Mouse (Mus musculus): ENCODE measurements around the gene Gpbar1. TPM values are rescaled to one million over a fixed set of nuclear protein-coding genes. Genes with fewer than 3 reads are reported as not detected.

Gpbar1 gene
- polyA plus RNA-seq, 1 experiment from 2014 or later, result not detected

DNA sequence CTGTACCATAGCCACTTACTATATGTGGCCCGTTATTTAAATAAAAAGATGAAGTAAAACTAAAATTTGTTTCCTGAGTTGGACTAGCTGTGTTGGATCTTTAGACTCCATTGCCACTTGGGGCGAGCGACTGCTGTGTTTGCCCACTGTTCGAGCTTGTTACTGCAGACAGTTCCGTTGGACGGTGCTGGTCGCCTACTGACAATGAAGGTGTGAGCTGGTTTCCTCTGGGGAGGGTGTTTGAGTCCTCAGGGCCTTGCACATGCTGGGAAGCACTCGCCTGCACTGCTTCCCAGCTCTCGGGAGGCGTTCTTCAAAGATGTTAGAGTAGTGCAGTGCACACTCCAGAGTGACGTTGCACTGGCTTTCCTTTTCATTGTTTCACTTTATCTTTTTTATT lies 38.7 kb upstream of the Gpbar1 start:
- Histone ChIP-seq H3K9me3 (ENCODE audit: control insufficient read depth, low read length) (no peaks in the 10 kb centered on the region), H3K27ac (ENCODE audit: low read depth, low read length) (no peak overlapping the region), H3K9ac (ENCODE audit: low read length) (no peak overlapping the region), H3K4me3 (ENCODE audit: low read depth, low read length) (no peak overlapping the region), H3K36me3 (ENCODE audit: control insufficient read depth, insufficient read depth, low read length) (no peaks in the 10 kb centered on the region), H3K4me2 (ENCODE audit: low read depth, low read length, severe bottlenecking) (no peak overlapping the region), H3K27me3 (ENCODE audit: control insufficient read depth, insufficient read depth, low read length) (no peaks in the 10 kb centered on the region), H3K4me1 (replicated peaks; ENCODE audit: control insufficient read depth, insufficient read depth, low read length) (0 out of 2 replicates have a peak, but pooled peaks cover 7% of the 10 kb centered on the region)
- no peak for ATAC-seq (replicated peaks; ENCODE audit: low FRiP score)
- 72% methylated on average over 11 of the region's 11 CpGs for WGBS
- DNase-seq (ENCODE audit: low spot score), result no peak

DNA sequence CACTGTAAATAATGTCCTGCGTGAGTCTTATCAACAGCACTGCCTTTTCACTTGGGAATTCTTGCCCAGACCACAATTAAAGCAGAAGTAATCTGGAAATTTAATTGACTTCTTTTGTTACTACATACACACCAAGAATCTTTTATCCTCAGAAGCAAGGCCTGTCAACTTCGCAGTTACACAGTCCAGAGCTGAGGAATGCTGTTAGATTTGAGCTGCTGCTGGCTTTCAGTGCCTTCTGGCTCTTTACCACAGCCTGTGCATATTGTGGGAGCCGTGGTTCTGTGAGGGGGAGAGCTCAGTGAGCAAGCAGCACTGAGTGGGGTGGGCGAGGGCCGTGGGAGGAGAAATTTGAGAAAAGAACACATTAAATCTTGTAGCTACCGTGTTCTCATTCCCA lies 38.0 kb upstream of the Gpbar1 start:
- Histone ChIP-seq H3K36me3 (ENCODE audit: control insufficient read depth, insufficient read depth, low read length) (no peaks in the 10 kb centered on the region), H3K4me3 (ENCODE audit: low read depth, low read length) (no peak overlapping the region), H3K4me1 (replicated peaks; ENCODE audit: control insufficient read depth, insufficient read depth, low read length) (0 out of 2 replicates have a peak, but pooled peaks cover 7% of the 10 kb centered on the region), H3K4me2 (ENCODE audit: low read depth, low read length, severe bottlenecking) (no peak overlapping the region), H3K27me3 (ENCODE audit: control insufficient read depth, insufficient read depth, low read length) (no peaks in the 10 kb centered on the region), H3K9me3 (ENCODE audit: control insufficient read depth, low read length) (no peaks in the 10 kb centered on the region), H3K27ac (ENCODE audit: low read depth, low read length) (no peak overlapping the region), H3K9ac (ENCODE audit: low read length) (no peak overlapping the region)
- no peak for DNase-seq (ENCODE audit: low spot score)
- no peak for ATAC-seq (replicated peaks; ENCODE audit: low FRiP score)
- whole genome bisulfite sequencing, result 77% methylated on average over 6 of the region's 6 CpGs

DNA sequence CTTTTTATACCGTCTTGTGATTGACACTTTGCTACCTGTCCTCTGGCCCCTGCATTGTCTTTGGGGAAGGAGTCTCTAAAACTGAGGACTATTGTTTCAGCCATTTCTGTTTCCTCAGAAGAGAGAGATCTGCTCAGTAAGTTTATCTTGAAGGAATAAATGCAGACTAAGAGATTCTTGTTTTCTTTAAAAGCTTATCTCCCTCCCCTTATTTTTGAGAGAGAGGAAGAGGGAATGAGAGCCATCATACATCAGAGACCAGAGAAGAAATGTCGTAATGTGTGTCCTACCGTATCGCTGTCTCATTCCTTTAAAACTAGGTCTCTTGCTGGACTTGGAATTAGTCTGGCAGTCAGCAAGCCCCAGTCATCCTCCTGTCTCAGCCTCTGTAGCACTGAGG lies 37.5 kb upstream of the Gpbar1 start:
- Histone ChIP-seq H3K36me3 (ENCODE audit: control insufficient read depth, insufficient read depth, low read length) (no peaks in the 10 kb centered on the region), H3K27me3 (ENCODE audit: control insufficient read depth, insufficient read depth, low read length) (no peaks in the 10 kb centered on the region), H3K4me1 (replicated peaks; ENCODE audit: control insufficient read depth, insufficient read depth, low read length) (0 out of 2 replicates have a peak, but pooled peaks cover 7% of the 10 kb centered on the region), H3K4me2 (ENCODE audit: low read depth, low read length, severe bottlenecking) (no peak overlapping the region), H3K9me3 (ENCODE audit: control insufficient read depth, low read length) (no peaks in the 10 kb centered on the region), H3K27ac (ENCODE audit: low read depth, low read length) (no peak overlapping the region), H3K4me3 (ENCODE audit: low read depth, low read length) (no peak overlapping the region), H3K9ac (ENCODE audit: low read length) (no peak overlapping the region)
- 89% methylated on average over 4 of the region's 4 CpGs for WGBS
- ATAC-seq (replicated peaks; ENCODE audit: low FRiP score) (no peak), DNase-seq (ENCODE audit: low spot score) (no peak)

DNA sequence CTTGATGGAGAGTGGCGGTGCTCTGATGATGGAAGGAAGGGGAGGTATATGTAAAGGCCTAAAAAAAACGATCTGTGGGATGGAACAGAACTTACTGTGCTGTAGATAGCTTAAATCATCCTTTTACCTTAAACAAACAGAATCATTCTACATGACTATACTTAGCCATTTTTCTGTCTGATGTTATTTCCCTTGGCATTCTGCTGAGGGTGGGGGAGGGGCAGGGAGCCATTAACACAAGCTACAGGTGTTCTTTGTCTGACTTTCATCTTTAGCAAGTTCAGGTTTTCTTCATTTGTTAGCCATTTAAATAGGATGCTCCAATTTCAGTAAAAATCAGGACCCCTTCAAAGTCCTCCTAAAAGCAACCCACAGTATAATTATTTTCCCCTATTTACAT lies 32.8 kb upstream of the Gpbar1 start:
- Histone ChIP-seq H3K27ac (ENCODE audit: low read depth, low read length) (no peak overlapping the region), H3K9me3 (ENCODE audit: control insufficient read depth, low read length) (no peaks in the 10 kb centered on the region), H3K4me3 (ENCODE audit: low read depth, low read length) (no peak overlapping the region), H3K9ac (ENCODE audit: low read length) (no peak overlapping the region), H3K4me1 (replicated peaks; ENCODE audit: control insufficient read depth, insufficient read depth, low read length) (no peaks in the 10 kb centered on the region), H3K27me3 (ENCODE audit: control insufficient read depth, insufficient read depth, low read length) (no peaks in the 10 kb centered on the region), H3K4me2 (ENCODE audit: low read depth, low read length, severe bottlenecking) (no peak overlapping the region), H3K36me3 (ENCODE audit: control insufficient read depth, insufficient read depth, low read length) (peaks cover 2% of the 10 kb centered on the region; the same call in 1 of the 2 replicates)
- no peak for DNase-seq (ENCODE audit: low spot score)
- 89% methylated on average over 2 of the region's 2 CpGs for WGBS
- no peak for ATAC-seq (replicated peaks; ENCODE audit: low FRiP score)

DNA sequence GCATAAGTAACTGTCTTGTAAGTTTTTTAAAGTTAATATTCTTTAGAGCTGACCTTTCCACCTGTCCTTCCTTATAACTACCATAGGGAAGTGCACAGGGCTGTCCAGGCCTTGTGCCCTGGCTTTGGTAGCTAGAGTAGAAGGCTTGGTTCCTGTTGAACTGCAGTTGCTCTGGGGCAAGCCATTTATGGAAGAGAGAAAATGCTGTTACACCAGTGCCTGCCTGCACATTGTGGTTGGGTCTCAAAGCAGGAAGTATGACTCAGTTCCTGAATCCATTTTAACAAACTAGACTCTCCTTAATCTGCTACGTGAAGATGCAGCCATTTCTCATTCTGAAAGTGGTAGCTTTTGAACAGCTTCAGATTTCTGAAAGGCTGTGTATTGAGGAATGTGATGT lies 29.6 kb upstream of the Gpbar1 start:
- Histone ChIP-seq H3K4me1 (replicated peaks; ENCODE audit: control insufficient read depth, insufficient read depth, low read length) (no peaks in the 10 kb centered on the region), H3K9ac (ENCODE audit: low read length) (no peak overlapping the region), H3K27me3 (ENCODE audit: control insufficient read depth, insufficient read depth, low read length) (no peaks in the 10 kb centered on the region), H3K4me3 (ENCODE audit: low read depth, low read length) (no peak overlapping the region), H3K9me3 (ENCODE audit: control insufficient read depth, low read length) (no peaks in the 10 kb centered on the region), H3K4me2 (ENCODE audit: low read depth, low read length, severe bottlenecking) (no peak overlapping the region), H3K27ac (ENCODE audit: low read depth, low read length) (no peak overlapping the region), H3K36me3 (ENCODE audit: control insufficient read depth, insufficient read depth, low read length) (peaks cover 5% of the 10 kb centered on the region; the same call in 1 of the 2 replicates)
- ATAC-seq (replicated peaks; ENCODE audit: low FRiP score) (no peak), DNase-seq (ENCODE audit: low spot score) (no peak)
- 83% methylated on average over 1 of the region's 1 CpGs for WGBS

DNA sequence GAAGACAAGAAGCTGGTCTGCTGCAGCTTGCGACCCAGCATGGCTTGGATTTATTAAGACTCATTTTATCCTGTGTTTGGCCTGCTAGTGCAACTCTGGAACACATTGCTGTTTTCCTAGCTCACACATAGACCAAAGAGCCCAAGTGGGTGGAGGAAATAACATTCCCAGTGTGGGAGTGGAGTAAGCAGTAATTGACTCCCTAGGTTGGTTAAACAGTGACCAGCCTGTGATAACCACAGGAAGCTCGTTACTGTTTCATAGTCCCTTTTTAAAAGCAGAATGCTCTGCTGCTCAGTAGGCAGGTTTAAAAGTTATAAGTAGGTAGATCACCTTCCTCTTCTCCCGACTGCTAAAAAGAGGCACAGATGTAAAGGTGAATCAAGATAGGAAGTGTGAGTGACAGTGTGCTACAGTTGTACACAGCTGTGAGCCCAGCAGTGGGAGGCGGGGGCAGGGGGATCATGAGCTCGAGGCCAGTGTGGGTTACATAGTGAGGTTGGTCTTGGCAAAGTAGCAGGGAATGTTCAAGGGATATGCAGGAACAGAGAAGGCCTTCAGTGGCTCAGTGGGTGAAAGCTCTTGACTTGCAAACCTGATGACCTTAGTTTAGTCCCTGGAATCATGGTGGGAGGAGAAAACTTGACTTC lies 28.9 kb upstream of the Gpbar1 start:
- Histone ChIP-seq H3K4me2 (ENCODE audit: low read depth, low read length, severe bottlenecking) (no peak overlapping the region), H3K27ac (ENCODE audit: low read depth, low read length) (no peak overlapping the region), H3K36me3 (ENCODE audit: control insufficient read depth, insufficient read depth, low read length) (peaks cover 5% of the 10 kb centered on the region; the same call in 1 of the 2 replicates), H3K27me3 (ENCODE audit: control insufficient read depth, insufficient read depth, low read length) (no peaks in the 10 kb centered on the region), H3K9me3 (ENCODE audit: control insufficient read depth, low read length) (no peaks in the 10 kb centered on the region), H3K4me1 (replicated peaks; ENCODE audit: control insufficient read depth, insufficient read depth, low read length) (no peaks in the 10 kb centered on the region), H3K9ac (ENCODE audit: low read length) (no peak overlapping the region), H3K4me3 (ENCODE audit: low read depth, low read length) (no peak overlapping the region)
- 77% methylated on average over 5 of the region's 5 CpGs for WGBS
- ATAC-seq (replicated peaks; ENCODE audit: low FRiP score) (no peak), DNase-seq (ENCODE audit: low spot score) (no peak)

DNA sequence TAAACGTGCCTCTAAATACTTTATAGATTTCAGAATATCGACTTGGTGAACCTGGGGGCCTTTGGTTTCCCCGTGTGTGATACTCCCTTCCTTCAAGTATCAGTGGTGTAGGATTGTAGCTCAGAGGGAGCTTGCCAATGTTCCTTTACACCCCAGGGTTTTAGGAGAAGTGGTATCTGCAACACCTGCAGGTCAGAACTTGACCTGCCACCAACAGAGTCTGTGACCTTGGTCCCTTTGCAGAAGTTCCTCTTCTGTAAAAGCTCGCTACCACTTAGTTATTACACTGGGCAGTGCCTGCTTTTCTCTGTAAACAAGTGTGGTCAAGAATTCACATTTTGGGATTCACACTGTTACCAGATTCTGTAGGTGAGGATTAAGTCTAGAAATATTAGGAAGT lies 28.3 kb upstream of the Gpbar1 start:
- Histone ChIP-seq H3K36me3 (ENCODE audit: control insufficient read depth, insufficient read depth, low read length) (peaks cover 5% of the 10 kb centered on the region; the same call in 1 of the 2 replicates), H3K4me3 (ENCODE audit: low read depth, low read length) (no peak overlapping the region), H3K4me2 (ENCODE audit: low read depth, low read length, severe bottlenecking) (no peak overlapping the region), H3K27me3 (ENCODE audit: control insufficient read depth, insufficient read depth, low read length) (no peaks in the 10 kb centered on the region), H3K9ac (ENCODE audit: low read length) (no peak overlapping the region), H3K9me3 (ENCODE audit: control insufficient read depth, low read length) (no peaks in the 10 kb centered on the region), H3K27ac (ENCODE audit: low read depth, low read length) (no peak overlapping the region), H3K4me1 (replicated peaks; ENCODE audit: control insufficient read depth, insufficient read depth, low read length) (no peaks in the 10 kb centered on the region)
- DNase-seq (ENCODE audit: low spot score), result no peak
- 93% methylated on average over 4 of the region's 4 CpGs for WGBS
- no peak for ATAC-seq (replicated peaks; ENCODE audit: low FRiP score)

DNA sequence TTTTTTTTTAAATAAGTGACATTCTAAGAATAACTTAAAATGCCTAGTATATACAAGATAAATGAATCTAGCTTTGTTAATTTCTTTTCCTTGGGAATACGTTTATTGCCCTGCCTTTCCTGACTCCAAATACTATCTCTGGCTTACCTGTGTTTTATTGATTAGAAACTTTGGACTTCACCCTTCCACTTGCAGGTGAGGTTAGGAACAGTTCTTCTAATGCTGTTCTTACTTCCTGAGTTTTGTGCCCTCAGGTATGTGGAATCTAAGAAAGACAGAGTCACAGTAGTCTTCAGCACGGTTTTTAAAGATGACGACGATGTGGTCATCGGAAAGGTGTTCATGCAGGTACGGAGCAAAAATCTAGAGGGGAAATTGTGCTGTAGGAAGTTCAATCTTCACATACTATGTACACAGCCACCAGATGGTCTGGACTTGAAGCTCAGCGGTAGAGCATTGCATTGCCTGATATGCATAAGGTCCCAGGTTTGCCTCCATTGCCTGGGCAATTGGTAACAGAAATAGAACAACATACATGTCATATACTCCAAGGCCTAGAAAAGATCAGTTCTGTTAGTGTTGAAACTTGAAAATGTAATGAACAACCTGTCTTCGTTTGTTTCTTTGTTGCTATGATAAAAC lies 22.5 kb upstream of the Gpbar1 start:
- Histone ChIP-seq H3K9me3 (ENCODE audit: control insufficient read depth, low read length) (no peaks in the 10 kb centered on the region), H3K4me1 (replicated peaks; ENCODE audit: control insufficient read depth, insufficient read depth, low read length) (no peaks in the 10 kb centered on the region), H3K4me2 (ENCODE audit: low read depth, low read length, severe bottlenecking) (no peak overlapping the region), H3K36me3 (ENCODE audit: control insufficient read depth, insufficient read depth, low read length) (peaks cover 3% of the 10 kb centered on the region; the same call in 1 of the 2 replicates), H3K9ac (ENCODE audit: low read length) (no peak overlapping the region), H3K27me3 (ENCODE audit: control insufficient read depth, insufficient read depth, low read length) (no peaks in the 10 kb centered on the region), H3K4me3 (ENCODE audit: low read depth, low read length) (no peak overlapping the region), H3K27ac (ENCODE audit: low read depth, low read length) (no peak overlapping the region)
- ATAC-seq (replicated peaks; ENCODE audit: low FRiP score) (no peak), DNase-seq (ENCODE audit: low spot score) (no peak)
- WGBS, result 93% methylated on average over 8 of the region's 8 CpGs

DNA sequence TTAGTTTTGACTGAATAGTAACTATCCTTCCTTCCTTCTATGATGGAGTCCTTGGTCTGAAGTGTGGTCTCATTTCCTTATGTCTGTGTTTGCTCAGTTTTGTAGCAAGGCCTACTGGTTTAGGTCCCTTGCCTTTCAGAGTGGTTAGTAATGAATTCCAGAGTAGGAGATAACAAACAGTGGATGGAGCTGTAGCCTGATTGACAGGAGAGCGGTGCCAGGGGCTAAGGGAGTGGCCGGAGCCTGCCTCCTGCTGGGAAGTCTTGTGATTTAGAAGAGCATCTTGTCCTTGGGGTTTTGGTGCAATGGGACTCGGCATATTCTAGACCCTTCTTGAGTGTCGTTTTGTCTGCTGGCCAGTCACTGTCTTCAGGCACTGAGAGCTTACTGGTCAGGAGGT lies 21.6 kb upstream of the Gpbar1 start:
- no peak for DNase-seq (ENCODE audit: low spot score)
- no peak overlapping the region for H3K27ac ChIP-seq (ENCODE audit: low read depth, low read length)
- no peaks in the 10 kb centered on the region for H3K4me1 ChIP-seq (replicated peaks; ENCODE audit: control insufficient read depth, insufficient read depth, low read length)
- 83% methylated on average over 4 of the region's 4 CpGs for WGBS
- no peaks in the 10 kb centered on the region for H3K27me3 ChIP-seq (ENCODE audit: control insufficient read depth, insufficient read depth, low read length)
- H3K4me3 ChIP-seq (ENCODE audit: low read depth, low read length), result no peak overlapping the region
- no peaks in the 10 kb centered on the region; the same call in 1 of the 2 replicates for H3K36me3 ChIP-seq (ENCODE audit: control insufficient read depth, insufficient read depth, low read length)
- no peak overlapping the region for H3K4me2 ChIP-seq (ENCODE audit: low read depth, low read length, severe bottlenecking)
- no peaks in the 10 kb centered on the region for H3K9me3 ChIP-seq (ENCODE audit: control insufficient read depth, low read length)
- no peak for ATAC-seq (replicated peaks; ENCODE audit: low FRiP score)
- no peak overlapping the region for H3K9ac ChIP-seq (ENCODE audit: low read length)

All from forebrain, embryonic 11.5 days (tissue).